Mouse (Mus musculus) adrenal gland, adult 2 months (tissue): ENCODE measurements at regions not wholly inside any gene's neighbourhood (a gene's known extent, or its start where the extent isn't known, plus 50 kb on each side); places are given as distances from the start of the nearest gene placed in this dataset.

Experiments used
- DNase-seq: peaks from one replicate; pipeline ENCODE4 v3.0.0; 2021

DNA sequence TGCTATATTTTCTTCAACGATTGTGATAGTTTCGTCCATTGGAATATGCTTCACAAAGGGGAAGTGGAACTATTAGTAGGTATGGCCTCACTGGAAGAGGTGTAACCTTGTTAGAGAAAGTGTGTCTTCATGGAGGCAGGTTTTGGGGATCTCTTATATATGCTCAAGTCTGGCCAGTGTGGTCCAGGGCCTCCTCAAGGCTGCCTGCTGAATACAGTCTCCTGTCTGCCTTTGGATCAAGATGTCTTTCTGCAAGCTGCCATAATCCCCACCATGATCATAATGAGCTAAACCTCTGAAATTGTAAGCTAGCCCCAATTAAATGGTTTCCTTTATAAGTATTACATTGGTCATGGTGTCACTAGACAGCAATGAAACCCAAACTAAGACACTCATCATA is 384.3 kb downstream of the Btbd3 start:
- no peak for DNase-seq

DNA sequence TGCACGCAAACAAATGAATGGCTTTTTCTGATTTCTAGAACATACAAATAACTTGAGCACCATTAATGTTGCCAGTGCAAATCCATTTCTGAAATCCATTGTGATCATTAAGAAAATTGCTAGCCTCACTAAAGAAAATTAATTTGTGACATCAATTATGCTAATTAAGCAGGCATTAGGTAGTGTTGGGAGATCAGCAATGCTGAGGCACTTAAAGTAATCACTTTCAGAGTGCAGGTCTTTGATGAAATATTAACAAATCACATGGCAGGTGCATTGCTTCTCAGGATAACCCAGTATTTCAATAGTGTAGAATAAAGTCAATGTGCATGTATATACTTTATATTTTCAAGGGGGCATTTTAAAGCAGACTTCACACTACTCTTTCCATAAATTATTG is 385.0 kb downstream of the Btbd3 start:
- no peak for DNase-seq

DNA sequence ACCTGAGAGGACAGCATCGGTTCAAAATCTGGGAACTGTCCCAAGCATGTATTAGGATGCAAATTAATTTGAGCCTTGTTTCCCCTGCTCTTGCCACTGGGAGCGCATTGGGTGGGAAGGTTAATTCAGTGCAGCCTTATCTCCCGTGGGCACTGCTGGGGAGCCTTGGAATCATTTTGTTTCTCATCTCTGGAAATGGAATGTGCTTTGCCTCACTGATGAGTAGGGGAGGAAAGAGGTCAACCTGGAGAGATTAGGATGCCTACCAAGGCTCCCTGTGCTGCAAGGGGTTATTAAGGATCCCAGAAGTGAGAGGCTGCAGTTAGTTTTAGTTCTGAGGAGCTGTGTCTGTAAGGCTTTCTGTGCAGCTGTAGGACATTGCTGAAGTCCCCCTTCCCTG is 392.3 kb downstream of the Btbd3 start:
- no peak for DNase-seq

DNA sequence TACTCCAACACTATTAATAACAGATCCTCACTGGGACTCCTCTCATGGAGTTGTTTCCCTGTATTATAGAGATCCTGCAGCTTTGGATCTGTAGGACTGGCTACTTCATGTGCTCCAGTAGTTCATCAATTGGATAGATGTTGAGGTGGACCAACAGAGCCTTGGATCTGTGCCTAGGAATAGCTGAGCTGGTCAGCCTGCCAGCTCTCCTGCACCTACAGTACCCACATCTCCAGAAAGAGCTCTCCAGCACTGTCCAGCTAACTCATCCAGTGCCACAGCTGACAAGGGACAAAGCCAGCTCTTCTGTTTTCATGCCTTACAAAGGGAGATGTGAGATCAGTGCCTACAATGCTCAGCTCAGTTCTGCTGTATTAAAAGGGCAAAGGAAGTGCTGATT is 403.0 kb downstream of the Btbd3 start:
- DNase-seq, result no peak

DNA sequence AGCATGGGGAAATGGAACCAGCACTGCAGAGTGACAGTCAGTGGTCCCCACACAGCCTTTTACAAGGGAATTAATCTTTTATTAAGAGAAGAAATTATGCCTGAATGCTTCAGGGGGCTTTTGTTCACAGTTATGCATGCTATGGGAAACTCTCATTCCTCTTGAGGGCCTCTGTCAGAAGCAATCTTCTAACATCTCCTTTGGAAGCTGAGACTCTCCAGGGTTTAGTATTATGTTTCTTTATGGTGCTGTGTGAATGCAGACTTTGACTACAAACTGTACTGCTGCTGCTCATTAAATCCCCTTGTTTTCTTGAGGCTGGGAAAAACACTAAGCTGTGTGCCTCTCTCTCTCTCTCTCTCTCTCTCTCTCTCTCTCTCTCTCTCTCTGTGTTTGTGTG is 413.9 kb downstream of the Btbd3 start:
- DNase-seq, result no peak

DNA sequence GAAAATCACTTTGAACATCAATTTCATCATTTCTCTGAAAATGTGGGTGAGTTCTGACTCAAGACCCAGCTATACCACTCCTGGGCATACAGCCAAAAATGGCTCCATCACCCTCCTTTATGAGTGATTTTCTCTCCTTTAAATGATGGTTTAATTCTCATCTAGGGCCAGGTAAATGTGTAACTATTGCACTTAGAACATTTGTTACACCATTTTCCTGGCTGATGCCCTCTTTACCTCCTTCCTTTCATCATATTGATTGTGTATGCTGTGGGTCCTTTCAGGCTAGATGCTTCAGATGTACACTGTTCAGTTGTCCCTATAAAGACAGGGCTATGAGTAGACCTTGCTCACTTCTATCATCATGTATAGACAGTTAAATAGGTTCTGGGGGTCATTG is 418.4 kb downstream of the Btbd3 start:
- DNase-seq, result no peak

DNA sequence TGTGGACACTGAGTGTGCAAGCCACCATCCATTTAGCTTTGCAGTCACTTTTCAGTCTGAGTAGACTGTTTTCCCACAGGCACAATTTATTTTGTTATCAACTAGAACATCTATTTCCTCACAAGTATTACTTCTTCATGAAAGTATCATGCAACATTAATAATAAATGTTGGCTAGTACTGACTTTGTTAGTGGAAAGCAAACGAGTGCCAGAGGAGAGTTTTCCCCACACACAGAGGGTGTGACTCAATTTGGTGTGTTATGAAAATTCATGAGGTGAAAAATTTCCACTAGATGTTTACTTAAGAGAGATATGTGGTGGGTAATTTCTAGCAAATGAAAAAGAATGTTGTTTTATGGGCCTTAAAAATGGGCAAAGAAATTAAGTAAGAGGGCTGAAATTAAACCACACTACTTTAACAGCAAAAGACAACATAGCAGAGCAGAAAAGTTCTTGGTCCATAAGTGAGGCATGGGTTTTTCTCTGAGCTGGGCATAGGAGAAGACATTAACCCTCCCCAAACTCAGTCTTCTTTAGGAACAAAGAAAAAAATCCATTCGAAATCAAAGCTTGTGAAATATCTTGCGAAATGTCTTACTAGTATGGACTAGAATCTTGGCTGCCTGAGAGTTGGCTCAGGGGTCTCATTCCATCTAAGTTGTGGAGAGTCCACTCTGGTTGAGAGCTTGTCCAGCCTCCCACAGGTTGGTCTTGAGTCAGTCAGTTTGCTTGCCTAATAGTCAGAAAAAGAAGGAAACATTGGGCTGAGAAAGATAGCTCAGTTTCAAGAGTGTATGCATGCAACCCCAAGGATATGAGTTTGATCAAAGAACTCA is 419.1 kb downstream of the Btbd3 start:
- no peak for DNase-seq

DNA sequence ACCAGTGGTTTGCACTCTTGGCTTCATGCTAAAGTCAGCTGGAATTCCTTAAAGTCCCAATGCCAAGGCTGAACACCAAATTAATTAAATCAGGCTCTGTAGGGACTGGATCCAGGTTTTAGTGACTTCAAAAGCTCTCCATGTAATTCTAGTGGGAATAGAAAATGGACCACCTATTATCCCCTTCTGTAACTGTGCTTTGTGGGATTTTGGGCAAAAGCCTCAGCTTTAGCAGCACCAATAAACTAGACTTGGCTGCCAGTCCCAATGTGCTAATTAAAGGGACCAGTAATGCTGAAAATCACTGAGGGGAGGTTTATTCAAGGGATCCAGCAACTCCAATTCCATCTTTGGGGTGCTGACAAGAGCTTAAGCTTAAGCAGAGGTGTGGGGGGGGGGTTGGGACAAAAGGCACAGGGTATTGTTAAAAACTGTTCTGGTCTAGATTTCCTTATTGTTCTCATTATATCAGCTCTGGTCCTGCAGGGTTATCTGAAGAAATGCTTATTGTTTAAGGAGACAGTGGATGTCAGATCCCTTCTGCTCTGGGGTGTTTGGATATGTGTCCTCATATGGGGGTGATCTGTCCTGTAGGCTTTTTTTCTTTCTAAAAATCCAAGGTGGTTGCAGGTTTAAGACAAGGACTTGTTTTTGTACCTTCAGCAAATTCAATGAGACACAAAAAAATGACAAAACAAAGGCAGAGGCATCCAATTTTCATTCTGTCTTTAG is 431.9 kb downstream of the Btbd3 start:
- DNase-seq, result no peak

DNA sequence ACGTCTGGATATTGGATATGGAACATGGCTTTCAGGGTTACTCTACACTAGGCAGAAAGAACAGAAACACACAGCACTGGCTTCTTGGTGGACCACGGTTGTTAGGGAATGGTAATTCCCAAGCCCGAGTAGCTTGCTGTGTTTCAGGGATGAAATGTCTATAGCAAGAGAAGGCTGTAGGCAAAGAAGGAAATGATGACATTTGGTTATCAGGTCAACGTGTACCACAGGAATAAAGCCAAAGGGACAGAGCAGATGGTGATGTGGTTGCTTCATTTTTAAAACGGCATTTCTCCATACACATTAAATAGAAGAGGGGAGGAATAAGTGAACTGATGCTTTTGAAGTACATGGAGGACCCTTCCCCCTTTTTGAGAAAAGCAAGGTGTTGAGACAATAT is 433.1 kb downstream of the Btbd3 start:
- DNase-seq, result no peak

DNA sequence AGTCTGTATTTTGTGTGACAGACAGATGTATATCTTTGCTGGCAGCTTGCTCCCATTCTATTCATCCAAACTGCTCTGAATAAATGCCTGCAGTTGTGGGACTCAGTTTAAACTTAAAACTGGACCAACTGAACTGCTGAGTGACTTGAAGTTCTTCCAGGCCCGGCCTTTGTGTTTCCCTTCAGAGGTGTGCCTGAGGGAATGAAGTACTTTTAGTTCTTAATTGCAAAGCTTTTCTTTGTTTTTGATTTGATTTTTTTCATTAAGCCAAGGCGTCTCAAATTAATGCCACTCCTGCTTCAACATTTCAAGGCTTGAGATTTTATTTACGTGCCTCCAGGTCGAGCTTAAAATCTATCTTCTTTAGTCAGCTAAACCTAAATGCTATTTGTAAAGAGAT is 446.4 kb downstream of the Btbd3 start:
- DNase-seq, result no peak

DNA sequence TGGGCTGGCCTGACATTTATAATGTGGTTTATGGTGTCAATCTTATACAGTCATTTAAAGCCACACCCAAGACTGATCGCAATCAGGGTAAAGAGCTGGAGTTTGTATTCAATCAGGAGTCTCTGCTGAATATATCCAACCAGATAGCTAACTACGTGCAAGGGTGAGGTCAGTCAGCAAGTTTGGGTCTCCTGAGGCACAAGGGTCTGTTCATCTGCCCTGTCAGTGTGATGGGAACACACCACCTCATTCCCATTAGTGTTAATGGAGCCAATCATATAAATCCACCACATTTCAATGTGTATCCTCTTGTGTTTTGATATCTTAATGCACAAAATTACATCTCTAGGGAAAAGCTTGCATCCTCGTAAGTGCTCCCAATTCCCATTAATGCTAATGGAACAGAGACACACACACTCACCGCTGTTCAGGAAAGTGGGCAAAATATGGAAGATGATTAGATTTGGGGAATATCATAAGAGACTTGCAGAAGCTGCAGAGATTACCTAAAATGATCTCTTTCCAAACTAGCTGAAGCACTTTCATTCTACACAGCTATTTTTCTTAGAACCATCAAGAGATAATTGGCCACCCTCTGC is 447.7 kb downstream of the Btbd3 start:
- DNase-seq, result no peak

DNA sequence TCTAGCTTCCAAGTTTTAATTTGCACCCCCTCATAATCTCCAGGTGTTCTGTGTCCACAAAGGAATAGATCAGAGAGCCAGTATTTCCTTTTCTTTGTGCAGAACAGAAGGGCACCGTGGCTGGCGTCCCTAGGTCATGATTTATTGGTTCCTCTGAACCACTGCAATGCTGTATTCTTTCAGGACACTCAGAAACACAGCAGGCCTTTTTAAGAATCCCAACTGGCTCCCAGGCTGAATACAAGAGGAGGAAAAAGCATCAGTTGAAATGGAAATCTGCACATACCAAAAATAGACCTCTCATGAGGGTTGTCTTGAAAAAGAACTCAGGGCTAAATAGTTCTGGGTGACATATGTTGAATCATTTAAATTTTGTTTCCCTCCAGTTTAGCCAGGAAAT is 452.4 kb downstream of the Btbd3 start:
- no peak for DNase-seq

DNA sequence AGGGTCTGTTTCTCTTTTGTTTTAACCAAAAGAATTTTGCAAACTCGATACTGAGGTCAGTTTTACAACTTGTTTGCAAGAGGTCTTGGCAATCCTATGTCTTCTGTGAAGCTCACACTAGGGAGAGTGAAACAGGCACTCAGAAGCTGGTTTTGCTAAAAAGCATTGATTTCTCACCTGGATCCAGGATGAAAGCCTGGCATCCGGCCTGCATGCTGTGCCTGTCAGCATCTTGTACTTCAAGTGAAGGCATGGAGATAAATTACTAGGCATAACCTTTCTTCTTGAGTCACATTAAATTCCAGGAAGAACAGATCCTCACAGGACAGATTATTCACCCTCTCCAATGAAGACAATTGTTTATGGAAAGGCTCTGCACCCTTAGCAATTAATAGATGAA is 477.5 kb downstream of the Btbd3 start:
- no peak for DNase-seq

DNA sequence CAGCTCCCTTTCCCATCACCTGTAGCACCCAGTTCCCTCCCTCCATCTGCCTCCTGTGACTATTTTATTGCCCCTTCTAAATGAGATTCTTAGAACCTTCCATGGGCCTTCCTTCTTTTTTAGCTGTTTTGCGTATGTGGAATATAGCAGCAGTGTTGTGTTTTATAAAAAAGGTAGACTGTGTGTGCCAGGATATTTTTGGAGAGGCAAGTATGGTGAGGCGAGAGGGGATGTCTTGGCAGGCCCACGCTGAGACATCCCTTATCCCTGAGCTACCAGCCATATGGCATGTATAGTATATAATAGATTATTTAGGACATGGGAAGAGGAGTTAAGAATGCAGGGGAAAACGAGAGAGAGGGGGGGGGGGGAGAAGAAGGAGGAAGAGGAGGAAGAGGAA is 488.4 kb downstream of the Btbd3 start:
- DNase-seq, result no peak

DNA sequence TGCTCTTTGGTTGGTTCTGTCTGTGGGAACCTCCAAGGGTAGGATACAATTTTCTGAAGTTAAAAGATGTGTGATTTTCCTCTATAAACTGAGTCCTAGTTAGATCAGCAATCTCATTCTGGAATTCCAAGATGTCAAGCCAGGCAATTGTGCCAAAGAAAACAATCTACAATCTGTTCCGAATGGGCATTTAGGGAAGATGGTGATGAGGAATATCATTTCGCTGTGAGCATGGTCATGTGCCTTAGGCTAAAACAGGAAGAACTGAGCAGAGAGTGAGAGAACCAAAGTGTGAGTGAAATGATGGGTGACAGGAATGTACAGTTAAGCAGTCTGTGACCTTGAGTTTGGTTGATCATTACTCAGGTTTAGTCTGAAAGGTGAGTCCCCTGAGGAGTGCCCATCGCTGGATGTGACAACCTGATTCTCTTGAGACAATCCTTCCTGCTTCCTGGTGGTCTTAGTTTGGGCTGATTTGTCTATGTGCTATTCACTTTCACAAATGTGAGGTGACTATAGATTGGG is 504.1 kb downstream of the Btbd3 start:
- no peak for DNase-seq

DNA sequence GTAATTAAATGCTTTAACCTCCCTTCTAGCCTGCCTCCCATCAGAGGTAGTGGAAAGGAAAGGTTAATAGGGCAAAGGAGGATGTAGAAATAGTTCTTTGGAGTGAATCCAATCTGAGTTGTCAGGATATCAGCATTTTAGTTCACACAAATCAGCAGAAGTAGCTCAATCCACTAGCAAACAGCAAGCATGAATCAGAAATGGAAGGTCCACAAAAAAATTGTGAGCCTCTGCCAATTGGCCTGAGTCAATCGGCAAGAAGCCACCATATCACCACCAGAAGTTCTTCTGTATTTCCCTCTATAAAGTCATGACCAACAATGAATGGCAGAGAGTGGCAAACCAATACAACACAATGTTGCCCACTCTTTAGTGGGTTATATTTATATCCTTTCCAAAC is 505.0 kb downstream of the Btbd3 start:
- no peak for DNase-seq

DNA sequence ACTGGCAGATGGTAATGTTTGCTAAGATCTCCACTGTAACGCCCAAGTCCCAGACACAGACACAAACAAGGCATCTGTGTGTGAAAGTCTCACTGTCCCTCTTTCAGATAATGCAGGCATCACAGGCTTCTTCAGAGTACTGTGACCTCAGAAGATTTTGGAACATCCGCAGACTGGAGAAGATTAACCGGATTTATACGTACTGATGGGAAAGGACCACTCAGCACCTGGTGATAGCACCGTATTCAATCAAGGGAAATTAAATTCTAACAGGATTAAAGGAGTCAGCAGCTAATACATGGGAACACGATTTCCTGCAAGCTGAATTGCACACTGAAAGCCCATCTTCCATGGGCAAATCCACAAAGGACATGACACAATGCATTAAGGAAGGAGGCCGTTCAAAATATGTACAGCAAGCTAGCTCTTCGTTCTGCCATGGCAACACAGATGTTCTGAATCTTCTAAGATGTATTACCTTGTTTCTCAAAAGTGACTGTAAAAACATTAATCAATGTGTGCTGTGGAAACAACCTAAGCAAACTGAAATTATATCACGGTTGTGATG is 510.0 kb downstream of the Btbd3 start:
- no peak for DNase-seq

DNA sequence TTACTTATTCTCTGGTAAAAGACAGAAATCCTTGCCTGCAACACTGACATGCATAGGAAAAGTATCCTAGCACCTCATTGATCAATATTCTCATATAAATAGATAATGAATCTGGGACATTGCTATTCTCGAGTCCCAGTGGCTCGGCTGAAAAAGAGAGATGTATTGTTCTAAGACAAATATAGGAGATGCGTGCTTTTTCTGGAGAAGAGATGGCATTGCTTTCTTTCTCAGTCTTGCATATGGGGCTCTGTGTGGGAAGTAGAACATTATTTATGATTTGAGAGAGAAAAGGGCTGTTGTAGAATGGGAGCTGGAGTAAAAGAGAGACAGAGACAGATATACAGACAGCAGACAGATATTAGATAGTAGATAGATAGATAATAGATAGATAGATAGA is 527.4 kb downstream of the Btbd3 start:
- no peak for DNase-seq

DNA sequence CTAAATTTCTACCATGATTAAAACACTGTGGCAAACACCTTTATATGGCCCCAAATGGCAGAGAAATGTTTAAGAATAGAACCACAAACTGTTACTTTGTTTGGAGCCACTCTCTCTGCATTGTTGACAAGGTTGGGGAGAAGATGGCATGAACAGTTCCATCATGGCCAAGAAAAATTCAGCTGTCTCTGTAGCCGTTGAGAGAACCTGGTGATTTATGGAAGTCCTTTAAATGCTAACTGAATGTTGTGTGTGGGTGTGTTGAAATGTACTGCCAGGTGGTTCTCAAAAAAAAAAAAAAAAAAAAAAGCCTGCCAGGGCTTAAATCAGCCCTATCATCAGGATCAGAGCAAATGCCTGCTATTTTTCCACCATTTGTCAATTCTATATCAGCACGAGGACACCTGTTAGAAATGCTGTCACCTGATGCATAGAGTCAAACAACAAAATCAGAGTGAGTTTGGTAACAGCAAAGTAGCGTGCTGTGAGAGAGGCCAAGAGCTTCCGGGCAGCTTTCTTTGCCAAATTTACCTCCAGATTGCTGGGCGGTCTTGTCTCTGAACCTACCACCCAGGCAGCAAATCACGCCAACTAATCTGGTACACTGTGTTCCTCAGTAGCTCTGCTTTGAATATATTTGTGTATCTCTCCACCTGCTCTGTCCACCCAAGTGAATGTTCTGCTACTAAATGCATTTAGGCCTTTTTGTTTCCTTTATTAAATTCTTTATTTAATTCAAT is 536.5 kb downstream of the Btbd3 start:
- no peak for DNase-seq

DNA sequence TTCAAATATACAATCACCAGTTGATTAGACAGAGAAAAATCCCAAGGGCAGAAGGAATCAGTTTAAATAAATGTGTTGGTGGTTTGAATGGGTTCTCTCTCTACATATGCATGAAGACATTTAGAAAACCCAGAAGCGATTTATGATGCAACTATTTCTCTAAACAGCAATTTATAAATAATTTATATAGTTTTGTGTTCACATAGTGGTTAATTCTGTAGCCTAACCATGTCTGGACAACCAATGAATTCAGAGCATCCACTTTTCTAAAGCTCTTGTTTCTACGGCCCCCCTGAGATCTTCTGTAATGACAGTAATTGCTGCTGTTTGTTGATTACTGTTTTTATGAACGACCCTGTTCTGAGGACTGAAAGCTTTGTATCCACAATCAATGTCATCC is 549.8 kb downstream of the Btbd3 start:
- DNase-seq, result no peak

DNA sequence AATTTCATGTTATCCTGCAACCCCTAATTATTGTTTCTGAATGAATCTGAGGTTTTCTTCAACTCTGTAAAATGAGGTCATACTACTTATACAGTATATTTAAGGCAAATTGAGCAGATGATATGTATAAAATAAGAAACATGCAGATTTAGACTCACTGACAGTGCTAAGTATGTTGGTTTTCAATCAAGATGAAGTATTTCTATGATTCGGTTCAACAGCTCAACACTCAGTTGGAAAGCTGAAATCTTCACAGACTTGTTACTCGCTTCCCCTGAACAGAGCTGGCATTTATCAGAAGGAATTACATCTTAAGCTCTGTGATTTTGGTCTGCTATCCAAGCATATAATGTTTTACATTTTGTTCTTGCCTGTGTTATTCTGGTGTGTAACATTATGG is 553.4 kb downstream of the Btbd3 start:
- DNase-seq, result no peak

DNA sequence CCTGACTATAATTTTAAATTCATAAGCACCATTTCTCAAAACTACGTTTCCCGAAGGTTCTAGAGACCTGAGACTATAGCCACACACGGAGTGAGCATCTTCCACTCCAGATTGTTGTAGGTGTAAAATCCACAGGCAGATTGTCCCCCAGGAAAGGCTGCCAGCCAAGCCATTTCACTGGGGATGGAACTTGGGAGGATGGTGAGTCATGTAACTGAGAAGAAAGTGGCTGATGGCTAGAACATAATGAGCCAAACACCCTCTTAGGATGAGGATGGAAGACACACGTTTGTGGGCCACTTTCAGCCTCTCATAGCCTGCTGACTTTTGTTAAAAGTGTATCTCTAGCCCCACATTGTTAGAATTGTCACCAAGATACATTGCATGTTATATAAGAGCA is 564.1 kb downstream of the Btbd3 start:
- no peak for DNase-seq
